Mouse (Mus musculus): ENCODE results near the gene Clptm1l. TPM values are rescaled to one million over a fixed set of nuclear protein-coding genes. Genes with fewer than 3 reads are reported as not detected.

The Clptm1l gene
- polyA plus RNA-seq, 1 experiment from 2014 or later, result 98.2 TPM

Other genes starting within 250 kb of the Clptm1l start
- gene Lpcat1, start 136.8 kb upstream of the Clptm1l start, polyA plus RNA-seq (2016; fragmentation: Nextera tagmentation; extraction: Ambion mirVana), result 65.3 and 66.6 TPM in 2 replicates
- gene Slc6a3, start 67.3 kb upstream of the Clptm1l start, polyA plus RNA-seq (2016; fragmentation: Nextera tagmentation; extraction: Ambion mirVana), result 0.10 and 0.11 TPM in 2 replicates
- gene Tert, start 22.9 kb downstream of the Clptm1l start, polyA plus RNA-seq (2016; fragmentation: Nextera tagmentation; extraction: Ambion mirVana), result 5.0 and 5.7 TPM in 2 replicates
- gene Slc6a18, start 74.0 kb downstream of the Clptm1l start, polyA plus RNA-seq (2016; fragmentation: Nextera tagmentation; extraction: Ambion mirVana), result not detected in 2 replicates
- gene Slc6a19, start 100.9 kb downstream of the Clptm1l start, polyA plus RNA-seq (2016; fragmentation: Nextera tagmentation; extraction: Ambion mirVana), result 0.10 and 0.15 TPM in 2 replicates
- gene Slc12a7, start 129.1 kb downstream of the Clptm1l start, polyA plus RNA-seq (2016; fragmentation: Nextera tagmentation; extraction: Ambion mirVana), result 47.8 and 52.5 TPM in 2 replicates
- 13.2 and 14.7 TPM in 2 replicates for gene Nkd2, start 243.6 kb downstream of the Clptm1l start, polyA plus RNA-seq (2016; fragmentation: Nextera tagmentation; extraction: Ambion mirVana)